Mouse (Mus musculus): ENCODE data around the gene Atp6v0d1. TPM values are rescaled to one million over a fixed set of nuclear protein-coding genes. Genes with fewer than 3 reads are reported as not detected.

Gene Atp6v0d1
- polyA plus RNA-seq, 1 experiment from 2014 or later: 112 TPM

DNA sequence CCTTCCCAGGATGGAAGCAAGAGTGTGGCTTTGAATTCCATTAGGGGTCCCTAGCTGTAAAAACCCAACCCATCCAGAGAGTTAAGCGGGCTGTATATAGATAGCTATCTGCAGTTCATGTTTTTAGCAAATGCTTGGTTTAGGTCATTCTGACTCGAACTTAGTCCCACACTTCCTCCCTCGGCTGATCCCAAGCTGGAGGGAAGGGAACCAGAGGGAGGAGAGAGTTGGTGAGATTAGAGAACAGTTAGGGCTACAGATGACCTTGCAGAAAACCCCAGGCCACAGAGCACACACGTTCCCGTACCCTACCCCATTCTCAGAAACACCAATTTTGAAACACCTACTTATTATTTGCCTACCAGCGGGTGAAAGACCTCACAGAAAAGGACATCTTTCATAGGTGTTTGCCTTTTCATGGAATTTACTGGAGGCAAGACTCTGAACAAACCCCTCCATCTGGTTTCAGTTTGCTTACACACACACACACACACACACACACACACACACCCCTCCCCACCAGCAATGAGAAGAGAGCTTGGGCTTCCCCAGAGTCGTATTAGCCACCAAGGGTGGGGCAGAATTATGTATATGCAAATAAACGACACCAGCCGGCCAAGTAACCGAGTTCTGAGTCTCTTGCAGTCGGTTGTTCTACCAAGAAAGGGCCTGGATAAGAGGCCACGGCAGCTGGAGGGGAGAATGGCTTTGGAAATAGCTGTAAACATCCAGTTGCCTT is 55.7 kb downstream of the Atp6v0d1 start:
- Histone ChIP-seq H3K4me3 (replicated peaks; ENCODE audit: low read depth, low read length) (no peak overlapping the region), H3K4me2 (ENCODE audit: low read length) (peak overlapping the region; percentile 4; the same call in 1 of the 2 replicates), H3K4me1 (replicated peaks; ENCODE audit: insufficient read depth, low read length) (0 out of 2 replicates have a peak, but pooled peaks cover 1% of the 10 kb centered on the region), H3K27me3 (ENCODE audit: insufficient read depth, low read length) (no peaks in the 10 kb centered on the region), H3K36me3 (ENCODE audit: insufficient read depth, low read length) (no peaks in the 10 kb centered on the region), H3K9me3 (replicated peaks; ENCODE audit: low read length) (no peaks in the 10 kb centered on the region), H3K27ac (0 out of 2 replicates have a peak overlapping the region, but pooled peaks have one; percentile 34), H3K9ac (ENCODE audit: low read depth, low read length) (no peak overlapping the region)
- TF ChIP-seq CTCF (IDR thresholded peaks at IDR 0.05; ENCODE audit: low read depth): no peak
- WGBS: 28% methylated on average over 12 of the region's 12 CpGs
- DNase-seq (ENCODE audit: low spot score): no peak
- no peak for ATAC-seq (replicated peaks; ENCODE audit: low FRiP score, low read depth)

DNA sequence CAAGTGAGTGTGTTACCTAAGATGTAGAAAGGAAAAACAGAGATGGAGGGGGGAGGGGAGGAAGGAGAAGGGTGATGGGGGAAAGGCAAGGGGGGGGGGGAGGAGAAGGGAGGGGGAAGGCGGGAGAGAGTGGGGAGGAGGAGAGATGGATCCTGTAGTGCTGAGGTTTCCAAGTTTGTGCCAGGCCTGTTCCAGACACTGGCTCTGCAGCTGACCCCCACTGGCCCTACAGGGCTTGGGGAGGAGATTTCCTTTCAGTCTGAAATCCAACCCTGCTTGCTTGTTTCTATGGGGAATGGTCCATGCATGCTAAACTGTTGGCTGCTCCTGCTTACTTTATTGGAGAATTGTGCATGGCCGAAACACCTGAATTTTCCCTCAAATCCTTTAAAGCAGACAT is 57.1 kb downstream of the Atp6v0d1 start:
- Histone ChIP-seq H3K4me3 (replicated peaks; ENCODE audit: low read depth, low read length) (no peak overlapping the region), H3K27ac (peak overlapping the region; percentile 36; the same call in 1 of the 2 replicates), H3K9ac (ENCODE audit: low read depth, low read length) (no peak overlapping the region), H3K27me3 (ENCODE audit: insufficient read depth, low read length) (no peaks in the 10 kb centered on the region), H3K36me3 (ENCODE audit: insufficient read depth, low read length) (no peaks in the 10 kb centered on the region), H3K4me1 (replicated peaks; ENCODE audit: insufficient read depth, low read length) (0 out of 2 replicates have a peak, but pooled peaks cover 6% of the 10 kb centered on the region), H3K9me3 (replicated peaks; ENCODE audit: low read length) (no peaks in the 10 kb centered on the region), H3K4me2 (ENCODE audit: low read length) (peak overlapping the region; percentile 23; the same call in 1 of the 2 replicates)
- ATAC-seq (replicated peaks; ENCODE audit: low FRiP score, low read depth): peak; percentile 63
- peak; percentile 88 for DNase-seq (ENCODE audit: low spot score)
- TF ChIP-seq CTCF (IDR thresholded peaks at IDR 0.05; ENCODE audit: low read depth): no peak
- WGBS: 36% methylated on average over 2 of the region's 2 CpGs

DNA sequence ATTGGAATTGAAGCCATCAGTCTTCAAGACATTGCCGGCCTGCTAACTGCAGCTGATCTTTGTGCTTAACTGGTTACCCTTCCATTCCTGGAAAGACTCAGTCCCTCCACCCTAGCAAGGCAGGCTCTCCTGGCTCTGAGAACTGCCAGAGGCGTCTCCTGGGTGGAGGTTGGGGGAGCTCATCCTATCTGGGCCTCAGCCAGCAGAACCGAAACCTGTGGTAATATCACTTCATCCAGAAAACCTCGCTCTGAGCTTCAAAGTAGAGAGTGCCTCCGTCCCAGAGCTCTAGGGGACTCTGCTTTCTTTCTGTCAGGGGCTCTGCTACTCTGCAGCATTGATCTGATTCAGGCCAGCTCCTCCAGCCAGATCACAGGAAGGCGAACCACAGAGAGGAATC is 58.9 kb downstream of the Atp6v0d1 start:
- H3K9ac ChIP-seq (ENCODE audit: low read depth, low read length): no peak overlapping the region
- TF ChIP-seq CTCF (IDR thresholded peaks at IDR 0.05; ENCODE audit: low read depth): no peak
- H3K4me1 ChIP-seq (replicated peaks; ENCODE audit: insufficient read depth, low read length): 0 out of 2 replicates have a peak, but pooled peaks cover 6% of the 10 kb centered on the region
- ATAC-seq (replicated peaks; ENCODE audit: low FRiP score, low read depth): no peak
- no peaks in the 10 kb centered on the region for H3K27me3 ChIP-seq (ENCODE audit: insufficient read depth, low read length)
- DNase-seq (ENCODE audit: low spot score): no peak
- no peaks in the 10 kb centered on the region for H3K36me3 ChIP-seq (ENCODE audit: insufficient read depth, low read length)
- no peak overlapping the region for H3K4me2 ChIP-seq (ENCODE audit: low read length)
- no peaks in the 10 kb centered on the region for H3K9me3 ChIP-seq (replicated peaks; ENCODE audit: low read length)
- 75% methylated on average over 6 of the region's 6 CpGs for WGBS
- no peak overlapping the region for H3K27ac ChIP-seq
- no peak overlapping the region for H3K4me3 ChIP-seq (replicated peaks; ENCODE audit: low read depth, low read length)

DNA sequence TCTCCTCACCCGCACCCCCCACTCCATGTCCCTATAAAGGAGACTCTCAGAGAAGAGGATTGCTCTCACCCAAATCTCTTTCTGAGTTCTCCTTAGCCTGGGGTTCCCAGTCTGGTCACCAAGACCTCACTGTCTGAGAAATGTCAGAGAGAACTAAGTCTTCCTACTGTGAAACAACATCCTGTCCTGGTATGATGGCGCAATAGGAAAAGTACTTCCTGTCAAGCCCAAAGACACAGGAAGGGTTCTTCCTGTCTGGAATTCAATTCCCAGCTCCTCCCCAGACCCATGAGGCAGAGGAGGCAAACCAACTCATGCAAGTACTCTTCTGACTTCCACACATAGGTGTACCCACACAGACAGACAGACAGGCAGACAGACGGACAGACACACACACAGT is 61.2 kb downstream of the Atp6v0d1 start:
- no peak overlapping the region for H3K27ac ChIP-seq
- ATAC-seq (replicated peaks; ENCODE audit: low FRiP score, low read depth): no peak
- H3K9me3 ChIP-seq (replicated peaks; ENCODE audit: low read length): no peaks in the 10 kb centered on the region
- no peaks in the 10 kb centered on the region for H3K36me3 ChIP-seq (ENCODE audit: insufficient read depth, low read length)
- H3K4me3 ChIP-seq (replicated peaks; ENCODE audit: low read depth, low read length): no peak overlapping the region
- no peak overlapping the region for H3K4me2 ChIP-seq (ENCODE audit: low read length)
- TF ChIP-seq CTCF (IDR thresholded peaks at IDR 0.05; ENCODE audit: low read depth): no peak
- no peaks in the 10 kb centered on the region for H3K27me3 ChIP-seq (ENCODE audit: insufficient read depth, low read length)
- no peak overlapping the region for H3K9ac ChIP-seq (ENCODE audit: low read depth, low read length)
- H3K4me1 ChIP-seq (replicated peaks; ENCODE audit: insufficient read depth, low read length): 0 out of 2 replicates have a peak, but pooled peaks cover 6% of the 10 kb centered on the region
- 89% methylated on average over 3 of the region's 3 CpGs for WGBS
- DNase-seq (ENCODE audit: low spot score): peak; percentile 65

DNA sequence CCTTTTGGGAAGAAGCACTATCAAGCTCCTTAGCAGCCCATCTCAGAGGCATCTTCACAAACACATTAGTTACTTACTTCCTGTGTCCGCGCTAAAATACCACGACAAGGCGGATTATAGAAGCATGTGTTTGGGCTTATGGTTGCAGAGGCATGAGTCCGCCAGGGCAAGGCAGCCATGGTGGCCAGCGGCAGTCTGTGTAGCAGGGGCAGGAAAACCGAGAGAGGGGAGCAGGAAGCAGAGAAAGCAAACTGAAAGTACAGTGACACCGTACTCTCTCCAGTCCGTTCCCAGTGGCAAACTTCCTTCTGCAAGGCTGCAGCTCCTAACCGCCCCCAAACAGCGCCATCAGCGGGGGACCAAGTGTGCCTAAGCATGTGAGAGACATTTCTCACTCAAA is 66.1 kb downstream of the Atp6v0d1 start:
- H3K36me3 ChIP-seq (ENCODE audit: insufficient read depth, low read length): no peaks in the 10 kb centered on the region
- H3K9ac ChIP-seq (ENCODE audit: low read depth, low read length): no peak overlapping the region
- no peak overlapping the region for H3K4me2 ChIP-seq (ENCODE audit: low read length)
- 73% methylated on average over 12 of the region's 12 CpGs for WGBS
- TF ChIP-seq CTCF (IDR thresholded peaks at IDR 0.05; ENCODE audit: low read depth): no peak
- H3K4me3 ChIP-seq (replicated peaks; ENCODE audit: low read depth, low read length): no peak overlapping the region
- DNase-seq (ENCODE audit: low spot score): no peak
- H3K4me1 ChIP-seq (replicated peaks; ENCODE audit: insufficient read depth, low read length): peaks cover 4% of the 10 kb centered on the region; the same call in 1 of the 2 replicates
- H3K27me3 ChIP-seq (ENCODE audit: insufficient read depth, low read length): no peaks in the 10 kb centered on the region
- no peak overlapping the region for H3K27ac ChIP-seq
- no peak for ATAC-seq (replicated peaks; ENCODE audit: low FRiP score, low read depth)
- H3K9me3 ChIP-seq (replicated peaks; ENCODE audit: low read length): no peaks in the 10 kb centered on the region

DNA sequence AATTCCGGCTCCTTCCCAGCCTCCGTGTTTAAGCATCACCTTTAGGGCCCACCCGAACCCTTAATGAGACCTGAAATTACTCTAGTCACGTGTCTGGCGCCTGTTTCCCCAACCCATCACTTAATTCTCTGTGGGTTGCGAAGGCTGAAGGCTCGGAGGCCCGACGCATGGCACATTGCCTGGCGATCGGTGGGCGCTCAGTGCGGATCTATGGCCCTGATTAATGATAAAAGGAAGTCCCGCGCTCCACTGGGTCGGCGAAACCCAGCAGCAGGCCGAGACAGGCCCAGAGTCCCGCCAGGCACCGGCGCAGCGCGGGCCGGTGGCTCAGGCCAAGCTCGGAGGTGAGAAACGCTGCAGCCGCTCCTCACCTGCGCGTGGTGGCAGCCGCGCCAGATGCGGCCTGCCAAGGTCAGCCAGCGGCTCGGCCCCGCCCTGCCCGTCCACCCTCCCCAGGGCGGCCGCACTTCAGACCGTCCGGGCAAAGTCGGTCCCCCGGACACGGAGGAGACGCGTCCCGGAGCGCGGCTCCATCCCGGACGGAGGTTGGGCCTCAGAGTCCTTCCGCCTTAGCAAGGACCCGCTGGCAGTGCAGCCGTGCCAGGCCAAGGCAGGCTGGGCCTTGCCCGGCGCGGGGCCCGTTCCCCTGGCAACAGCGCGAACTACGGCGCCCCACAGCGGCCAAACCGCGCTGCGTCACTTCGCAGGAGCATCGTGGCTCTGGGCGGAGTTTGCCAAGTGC is 69.2 kb downstream of the Atp6v0d1 start, which contains the start of gene Zdhhc1:
Zdhhc1 (minus strand) TSS at position 464 of the 742 bp plus-strand sequence.
- ATAC-seq (replicated peaks; ENCODE audit: low FRiP score, low read depth): peak; percentile 90
- Histone ChIP-seq H3K4me3 (replicated peaks; ENCODE audit: low read depth, low read length) (peak within 1 kb of the TSS; percentile 72), H3K9me3 (replicated peaks; ENCODE audit: low read length) (no peaks in the 10 kb centered on the region), H3K9ac (ENCODE audit: low read depth, low read length) (peak within 1 kb of the TSS; percentile 90), H3K36me3 (ENCODE audit: insufficient read depth, low read length) (no peaks in the 10 kb centered on the region), H3K4me1 (replicated peaks; ENCODE audit: insufficient read depth, low read length) (peaks cover 7% of the 10 kb centered on the region; the same call in 1 of the 2 replicates), H3K4me2 (ENCODE audit: low read length) (peak within 1 kb of the TSS; percentile 93), H3K27me3 (ENCODE audit: insufficient read depth, low read length) (no peaks in the 10 kb centered on the region), H3K27ac (peak within 1 kb of the TSS; percentile 87)
- peak; percentile 81 for DNase-seq (ENCODE audit: low spot score)
- under 1% methylated on average over 65 of the region's 68 CpGs for WGBS
- peak; percentile 68 for TF ChIP-seq CTCF (IDR thresholded peaks at IDR 0.05; ENCODE audit: low read depth)

All from kidney, postnatal 0 days (tissue).